Mouse (Mus musculus) G1E (cell line): ENCODE data around the gene Tbcb. TPM values are rescaled to one million over a fixed set of nuclear protein-coding genes. Genes with fewer than 3 reads are reported as not detected.

Experiments used
- ATAC-seq: 2 replicates; pipeline ENCODE4 v1.8.0; 2016; ENCODE audit warnings: mild to moderate bottlenecking; ENCODE audit not compliant: insufficient number of reproducible peaks, poor library complexity, low FRiP score, severe bottlenecking; ENCODE audit errors: extremely low read depth
- DNase-seq: peaks from one replicate; pipeline ENCODE4 v3.0.0; 2012; ENCODE audit warnings: low spot score
- H3K27me3 ChIP-seq: 2 replicates; pipeline ENCODE4 v1.6.1; 2012; ENCODE audit warnings: mild to moderate bottlenecking, low read length, inconsistent platforms; ENCODE audit not compliant: insufficient read depth
- H3K36me3 ChIP-seq: replicated peaks from 2 replicates; pipeline ENCODE3; 2012; ENCODE audit warnings: mild to moderate bottlenecking, inconsistent platforms
- H3K4me1 ChIP-seq: 2 replicates; pipeline ENCODE4 v1.6.1; 2012; ENCODE audit warnings: low read depth, low read length, inconsistent platforms, mixed read lengths; ENCODE audit not compliant: insufficient read depth
- H3K4me3 ChIP-seq: 2 replicates; pipeline ENCODE4 v1.5.1; 2012; ENCODE audit warnings: low read depth, mild to moderate bottlenecking, inconsistent platforms, low read length, moderate library complexity, mixed read lengths
- H3K9me3 ChIP-seq: replicated peaks from 2 replicates; pipeline ENCODE4 v1.6.1; 2012; ENCODE audit warnings: inconsistent platforms
- CTCF ChIP-seq: IDR thresholded peaks from 2 replicates; pipeline ENCODE4 v1.5.1; 2012; ENCODE audit warnings: low read depth, low read length, inconsistent platforms, mixed read lengths
- GATA1 ChIP-seq: IDR thresholded peaks from 2 replicates; pipeline ENCODE4 v1.6.1; 2012; ENCODE audit warnings: borderline replicate concordance, low read length, inconsistent platforms, mixed read lengths
- GATA2 ChIP-seq: IDR thresholded peaks from 2 replicates; pipeline ENCODE4 v1.6.1; 2012; ENCODE audit warnings: low read depth, low read length, inconsistent platforms, borderline replicate concordance
- POLR2AphosphoS5 ChIP-seq: IDR thresholded peaks from 2 replicates; pipeline ENCODE4 v1.6.1; 2012; ENCODE audit warnings: low read depth, low read length, inconsistent platforms; ENCODE audit not compliant: insufficient replicate concordance
- TAL1 ChIP-seq: conservative IDR thresholded peaks from 2 replicates; pipeline ENCODE4 v1.6.1; 2012; ENCODE audit warnings: low read depth, low read length, inconsistent platforms, mixed read lengths
- polyA plus RNA-seq: library from polyadenylated mRNA; stranded (reverse); fragments of >175 nt; gene quantifications from 2 replicates; pipeline ENCODE4 v1.2.3, GENCODE M21; 2012
- total RNA-seq, 2 experiments: library from RNA; stranded (forward) in 1 of 2; stranded (reverse) in 1 of 2; fragments of 200-1000 nt in 1 of 2; fragments of >200 nt in 1 of 2; fragmentation: Nextera tagmentation in 1 of 2; gene quantifications; 2 replicates each; pipeline ENCODE4 v1.2.3; 2014 to 2017

Tbcb gene
- total and polyA plus RNA-seq, 3 experiments, result 19.7 to 38.1 (median 38.1) TPM

DNA sequence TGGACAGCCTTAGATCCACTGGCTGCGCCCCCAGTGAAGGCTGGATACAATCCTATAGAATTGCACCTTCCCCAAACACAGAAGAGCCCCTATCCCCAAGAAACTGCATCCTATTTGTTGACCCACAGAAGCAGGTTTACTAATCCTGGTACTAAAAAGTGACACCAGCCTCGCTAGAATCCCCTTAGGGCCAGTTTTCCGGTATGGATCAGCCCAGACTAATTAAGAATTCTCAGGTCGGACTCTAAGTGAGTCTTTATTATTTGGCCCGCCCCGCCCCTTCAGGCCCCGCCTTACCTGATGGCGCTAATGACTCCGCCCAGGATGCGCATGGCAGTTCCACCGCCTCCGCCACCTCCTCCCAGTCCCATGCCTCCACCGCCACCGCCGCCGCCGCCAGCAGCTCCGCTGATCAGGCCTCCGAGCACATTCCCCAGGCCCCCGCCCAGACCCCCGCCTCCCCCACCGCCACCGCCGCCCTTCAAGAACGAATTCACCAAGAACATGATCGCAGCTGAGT is 38.4 kb downstream of the Tbcb start:
- Histone ChIP-seq H3K4me3 (peak overlapping the region; percentile 80), H3K27me3 (no peaks in the 10 kb centered on the region), H3K4me1 (peaks cover 39% of the 10 kb centered on the region), H3K9me3 (no peaks in the 10 kb centered on the region), H3K36me3 (peaks cover 54% of the 10 kb centered on the region)
- TF ChIP-seq GATA1 (no peak), CTCF (no peak), GATA2 (no peak), POLR2AphosphoS5 (no peak)
- DNase-seq, result peak; percentile 74
- peak; percentile 66 for ATAC-seq

DNA sequence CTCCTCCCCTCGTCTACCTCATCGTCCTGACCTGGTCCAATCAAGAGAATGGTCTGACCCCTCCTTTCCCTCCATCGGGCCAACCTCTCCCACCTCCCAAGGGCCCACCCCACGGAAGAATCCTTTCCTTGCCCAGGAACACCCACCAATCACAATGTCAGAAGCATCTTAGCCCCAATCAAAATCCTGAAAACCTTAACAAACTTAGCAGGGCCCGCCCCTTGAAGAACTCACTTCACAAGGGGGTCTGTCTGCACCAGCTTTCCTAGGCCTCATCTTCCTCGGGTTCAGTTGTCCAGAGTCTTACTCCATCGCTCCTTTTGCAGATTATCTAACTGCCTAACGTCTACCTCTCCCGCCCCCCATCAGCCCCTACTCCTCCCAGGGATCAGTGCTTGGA is 39.1 kb downstream of the Tbcb start:
- Histone ChIP-seq H3K27me3 (no peaks in the 10 kb centered on the region), H3K4me3 (no peak overlapping the region), H3K36me3 (peaks cover 60% of the 10 kb centered on the region), H3K9me3 (no peaks in the 10 kb centered on the region), H3K4me1 (peaks cover 37% of the 10 kb centered on the region)
- no peak for TF ChIP-seq GATA2
- TF ChIP-seq POLR2AphosphoS5, result no peak
- no peak for TF ChIP-seq GATA1
- no peak for TF ChIP-seq TAL1
- no peak for TF ChIP-seq CTCF
- no peak for ATAC-seq
- no peak for DNase-seq

- Histone ChIP-seq H3K9me3 (no peaks in the 10 kb centered on the region), H3K4me3 (no peak overlapping the region), H3K36me3 (peaks cover 69% of the 10 kb centered on the region), H3K4me1 (peaks cover 35% of the 10 kb centered on the region), H3K27me3 (no peaks in the 10 kb centered on the region)
- TF ChIP-seq POLR2AphosphoS5 (no peak), CTCF (no peak), GATA2 (no peak), TAL1 (no peak), GATA1 (no peak)
- ATAC-seq, result no peak
- no peak for DNase-seq
These were observed 40.0 kb downstream of the Tbcb start for GRCm38 (mm10) chr7:30192088-30192487.

- no peaks in the 10 kb centered on the region for H3K9me3 ChIP-seq
- no peaks in the 10 kb centered on the region for H3K27me3 ChIP-seq
- H3K4me3 ChIP-seq, result no peak overlapping the region
- DNase-seq (no peak), ATAC-seq (no peak)
- peaks cover 40% of the 10 kb centered on the region for H3K4me1 ChIP-seq
- TF ChIP-seq CTCF (no peak), GATA1 (no peak), TAL1 (no peak), POLR2AphosphoS5 (no peak), GATA2 (no peak)
- H3K36me3 ChIP-seq, result peaks cover 85% of the 10 kb centered on the region
These were observed 43.0 kb downstream of the Tbcb start for GRCm38 (mm10) chr7:30189116-30189491.

GRCm38 (mm10) chr7:30188344-30189115 is 43.5 kb downstream of the Tbcb start:
- H3K27me3 ChIP-seq, result no peaks in the 10 kb centered on the region
- no peak for ATAC-seq
- H3K4me1 ChIP-seq, result peaks cover 44% of the 10 kb centered on the region
- TF ChIP-seq POLR2AphosphoS5, result no peak
- no peak for TF ChIP-seq GATA2
- no peak for TF ChIP-seq TAL1
- no peak for TF ChIP-seq CTCF
- TF ChIP-seq GATA1, result no peak
- no peak overlapping the region for H3K4me3 ChIP-seq
- H3K9me3 ChIP-seq, result no peaks in the 10 kb centered on the region
- no peak for DNase-seq
- H3K36me3 ChIP-seq, result peaks cover 85% of the 10 kb centered on the region

DNA sequence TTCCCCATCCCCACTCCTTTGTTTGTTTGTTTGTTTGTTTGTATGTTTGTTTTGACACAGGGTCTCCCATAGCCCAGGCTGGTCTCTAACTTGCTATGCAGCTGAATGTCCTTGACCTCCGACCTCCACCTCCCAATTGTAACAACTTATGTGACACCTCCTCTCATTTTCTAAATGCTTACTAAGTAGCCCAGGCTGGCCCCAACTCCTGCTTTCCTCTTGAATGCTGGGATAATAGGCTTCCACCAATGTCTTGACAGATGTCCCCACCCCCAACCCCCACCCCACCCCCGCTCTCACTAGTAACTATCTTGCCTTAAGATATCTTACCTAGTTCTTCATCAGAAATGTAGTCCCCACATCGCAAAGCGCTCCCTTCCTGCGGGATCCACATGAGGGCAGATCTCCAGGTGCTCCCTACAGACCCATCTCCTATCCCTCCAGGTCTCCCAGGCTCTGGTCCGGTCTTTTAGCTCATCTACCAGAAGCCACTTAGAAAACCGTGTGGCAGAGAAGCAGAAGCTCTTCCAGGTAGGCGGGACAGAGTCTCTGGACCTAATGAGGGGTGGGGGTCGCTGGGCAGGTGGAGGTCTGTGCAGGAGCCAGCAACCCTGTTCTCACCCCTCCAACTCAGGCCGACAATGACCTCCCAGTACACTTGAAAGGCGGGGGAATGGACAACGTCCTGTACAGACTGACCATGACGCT is 47.3 kb downstream of the Tbcb start:
- peaks cover 42% of the 10 kb centered on the region for H3K4me1 ChIP-seq
- no peaks in the 10 kb centered on the region for H3K9me3 ChIP-seq
- TF ChIP-seq GATA1 (no peak), GATA2 (no peak), CTCF (no peak), TAL1 (no peak), POLR2AphosphoS5 (no peak)
- no peak for DNase-seq
- peak overlapping the region; percentile 72 for H3K4me3 ChIP-seq
- ATAC-seq, result no peak
- no peaks in the 10 kb centered on the region for H3K27me3 ChIP-seq
- H3K36me3 ChIP-seq, result peaks cover 50% of the 10 kb centered on the region
